Mouse (Mus musculus) bone marrow macrophage, adult 2 months (primary cell): ENCODE measurements around the gene Tyk2.

Source experiments
- CTCF ChIP-seq: IDR thresholded peaks from 2 replicates; pipeline ENCODE4 v1.5.1; 2012; ENCODE audit warnings: low read depth, mild to moderate bottlenecking, low read length, moderate library complexity
- POLR2A ChIP-seq: IDR thresholded peaks from 2 replicates; pipeline ENCODE4 v1.6.1; 2012; ENCODE audit warnings: mild to moderate bottlenecking, low read depth, low read length, borderline replicate concordance

- TF ChIP-seq CTCF (no peak), POLR2A (no peak)
Measured at GRCm38 (mm10) chr9:21149654-21150419, 18.8 kb upstream of the Tyk2 start, which contains the start of gene Cdc37.
